Mouse (Mus musculus) liver, adult 2 months (tissue): ENCODE data around the gene Dmrtc2.

Source experiments
- CTCF ChIP-seq: fragments of 200-500 bp; IDR thresholded peaks from 2 replicates; pipeline ENCODE4 v1.5.1; 2011; ENCODE audit warnings: low read depth, low read length, control low read depth
- POLR2A ChIP-seq: fragments of 200-500 bp; IDR thresholded peaks from 2 replicates; pipeline ENCODE4 v1.6.1; 2011; ENCODE audit warnings: low read length, control low read depth; ENCODE audit not compliant: insufficient read depth; ENCODE audit errors: extremely low read depth

GRCm38 (mm10) chr7:24869080-24869479 lies 777 bp upstream of the Dmrtc2 start:
- no peak for TF ChIP-seq POLR2A
- TF ChIP-seq CTCF: no peak
